Mouse (Mus musculus): Measurements from ENCODE around the gene Fcer1a. TPM values are rescaled to one million over a fixed set of nuclear protein-coding genes. Genes with fewer than 3 reads are reported as not detected.

Fcer1a gene
- total RNA-seq, 1 experiment, result not detected

DNA sequence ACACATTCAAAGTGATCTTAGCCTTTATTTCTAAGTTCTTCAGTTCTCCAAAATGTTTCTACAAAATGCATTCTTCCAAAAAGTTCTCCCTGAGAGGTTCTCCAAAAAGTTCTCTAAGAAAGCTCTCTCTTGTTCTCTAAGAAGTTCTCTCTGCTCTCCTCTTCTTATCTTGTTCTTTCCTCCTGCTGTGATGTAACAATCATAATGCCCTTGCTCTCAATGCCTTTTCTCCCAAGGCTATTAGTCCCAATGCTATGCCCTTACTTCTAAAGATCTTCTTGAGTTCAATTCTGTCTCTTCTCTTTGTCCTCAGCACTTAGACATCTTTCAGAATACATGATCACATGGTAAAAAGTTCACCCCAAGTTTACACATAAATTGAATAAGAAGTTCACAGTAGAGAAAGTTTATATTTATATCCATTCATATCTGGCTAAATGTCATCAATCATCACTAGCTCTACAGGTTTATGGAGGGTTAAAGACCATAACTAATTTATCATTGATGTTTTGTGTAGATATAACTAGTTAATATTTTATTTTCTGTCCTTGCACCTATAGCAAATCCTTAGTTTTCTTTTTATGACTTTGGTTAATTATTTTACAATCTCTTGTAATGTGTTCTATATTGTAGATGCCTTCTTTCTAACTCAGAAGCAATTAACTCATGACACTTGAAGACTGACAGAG, 52.7 kb downstream of the Fcer1a start:
- Histone ChIP-seq H3K9me3 (ENCODE audit: control insufficient read depth, insufficient read depth, low read depth, low read length) (no peaks in the 10 kb centered on the region), H3K9ac (ENCODE audit: insufficient read depth, low read depth, low read length, poor library complexity, severe bottlenecking) (no peak overlapping the region), H3K27ac (ENCODE audit: insufficient read depth, low read depth, low read length, poor library complexity, severe bottlenecking) (no peak overlapping the region), H3K36me3 (ENCODE audit: control insufficient read depth, insufficient read depth, low read length, poor library complexity, severe bottlenecking) (no peaks in the 10 kb centered on the region), H3K4me1 (ENCODE audit: control insufficient read depth in 2 of 2, insufficient read depth in 2 of 2, low read length in 2 of 2, poor library complexity in 1 of 2) (no peaks in the 10 kb centered on the region), H3K4me3 (ENCODE audit: insufficient read depth in 1 of 2, low read depth in 1 of 2, low read length in 2 of 2, poor library complexity in 1 of 2, severe bottlenecking in 1 of 2) (no peak overlapping the region)
- DNase-seq (ENCODE audit: low read depth, low spot score), result no peak
- in situ Hi-C loops (cut with MboI; ENCODE audit: low sequenced_read_pairs in 2 of 2, unreplicated experiment in 2 of 2), result no loop called here
- TF ChIP-seq HCFC1 (IDR thresholded peaks at IDR 0.05; ENCODE audit: borderline replicate concordance, insufficient read depth, low read length) (no peak), CHD2 (IDR thresholded peaks at IDR 0.05; ENCODE audit: low read depth, low read length) (no peak), MAFK (IDR thresholded peaks at IDR 0.05; ENCODE audit: insufficient read depth, low read depth, low read length) (no peak), ZNF384 (IDR thresholded peaks at IDR 0.05; ENCODE audit: low read depth, low read length) (no peak), ZC3H11A (IDR thresholded peaks at IDR 0.05; ENCODE audit: borderline replicate concordance, low read depth, low read length) (no peak)

Other genes starting within 250 kb of the Fcer1a start
- not detected in 2 replicates for gene Olfr1408, start 89.8 kb downstream of the Fcer1a start, total RNA-seq (2012; rRNA removed)
- not detected in 2 replicates for gene Olfr1406, start 36.6 kb downstream of the Fcer1a start, total RNA-seq (2012; rRNA removed)
- gene Olfr218, start 29.4 kb downstream of the Fcer1a start, total RNA-seq (2012; rRNA removed), result not detected in 2 replicates
- not detected in 2 replicates for gene Olfr1404, start 14.8 kb downstream of the Fcer1a start, total RNA-seq (2012; rRNA removed)
- gene Olfr418, start 38.8 kb upstream of the Fcer1a start, total RNA-seq (2012; rRNA removed), result not detected in 2 replicates
- gene Mptx2, start 50.6 kb upstream of the Fcer1a start, total RNA-seq (2012; rRNA removed), result not detected in 2 replicates
- gene Ackr1, start 106.5 kb upstream of the Fcer1a start, total RNA-seq (2012; rRNA removed), result not detected in 2 replicates
- gene Aim2, start 123.7 kb upstream of the Fcer1a start, total RNA-seq (2012; rRNA removed), result 17.0 and 26.0 TPM in 2 replicates
- 0.85 and 1.0 TPM in 2 replicates for gene Cadm3, start 140.5 kb upstream of the Fcer1a start, total RNA-seq (2012; rRNA removed)

Measured in ES-E14 (cell line).